8 mouse cellular contexts compared by ENCODE assay signal in the genomic region with DNA sequence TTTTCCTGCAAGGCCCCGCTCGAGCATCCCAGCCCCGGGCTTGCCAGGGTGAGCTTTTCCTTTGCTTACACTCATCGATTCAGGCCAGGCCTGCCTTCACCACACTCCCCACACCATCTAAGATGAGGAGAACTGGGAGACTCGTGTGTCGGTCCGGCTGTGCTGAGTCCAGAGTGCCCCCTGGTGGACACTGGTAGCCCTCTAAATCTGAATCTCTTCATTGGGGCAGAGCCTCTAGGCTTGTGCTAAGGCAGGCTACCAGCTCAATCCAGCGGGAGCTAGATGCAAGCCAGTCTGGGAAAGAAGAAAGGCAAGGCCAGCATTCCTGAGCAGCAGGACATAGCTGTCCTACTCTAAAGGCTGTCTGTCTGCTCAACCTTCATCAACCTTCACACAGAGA. TPM values are rescaled to one million over a fixed set of nuclear protein-coding genes. Genes with fewer than 3 reads are reported as not detected.
A peak's percentile ranks its signal among the peaks of the same experiment; 100 is the strongest.
DNase-seq lines count a peak whose midpoint lies in the region; ATAC-seq and TF ChIP-seq lines count a peak whose summit lies in the region.

No protein-coding gene starts in this region.

- peaks cover 28% of the 10 kb centered on the region for H3K36me3 ChIP-seq in ES-E14 (ENCODE audit: control insufficient read depth, insufficient read depth, low read length, poor library complexity, severe bottlenecking)
- H3K36me3 ChIP-seq in hindbrain, embryonic 12.5 days = peaks cover 39% of the 10 kb centered on the region

- no peak overlapping the region for H3K4me3 ChIP-seq in ES-E14 (ENCODE audit: insufficient read depth in 1 of 2, low read depth in 1 of 2, low read length in 2 of 2, poor library complexity in 1 of 2, severe bottlenecking in 1 of 2)
- H3K4me3 ChIP-seq in hindbrain, embryonic 12.5 days = no peak overlapping the region

- no peaks in the 10 kb centered on the region for H3K27me3 ChIP-seq in hindbrain, embryonic 12.5 days

- ATAC-seq in hindbrain, embryonic 12.5 days (ENCODE audit: low FRiP score) = peak; percentile 54; the same call in 1 of the 2 replicates

- WGBS in hindbrain, embryonic 12.5 days = 22% methylated on average over 8 of the region's 8 CpGs

- peak overlapping the region; percentile 67; the same call in 1 of the 2 replicates for H3K9ac ChIP-seq in ES-E14 (ENCODE audit: insufficient read depth, low read depth, low read length, poor library complexity, severe bottlenecking)
- H3K9ac ChIP-seq in hindbrain, embryonic 12.5 days = no peak overlapping the region

- H3K9me3 ChIP-seq in ES-E14 (ENCODE audit: control insufficient read depth, insufficient read depth, low read depth, low read length) = no peaks in the 10 kb centered on the region
- H3K9me3 ChIP-seq in hindbrain, embryonic 12.5 days (replicated peaks) = no peaks in the 10 kb centered on the region

- H3K27ac ChIP-seq in ES-E14 (ENCODE audit: insufficient read depth, low read depth, low read length, poor library complexity, severe bottlenecking) = no peak overlapping the region
- H3K27ac ChIP-seq in hindbrain, embryonic 12.5 days = no peak overlapping the region

- peaks cover 10 to 16% of the 10 kb centered on the region in 2 experiments; a peak in 3 of 4 replicates for H3K4me1 ChIP-seq in ES-E14 (ENCODE audit: control insufficient read depth in 2 of 2, insufficient read depth in 2 of 2, low read length in 2 of 2, poor library complexity in 1 of 2)
- 0 out of 2 replicates have a peak, but pooled peaks cover 3% of the 10 kb centered on the region for H3K4me1 ChIP-seq in hindbrain, embryonic 12.5 days

- in situ Hi-C loops in ES-E14 (cut with MboI; ENCODE audit: low sequenced_read_pairs in 2 of 2, unreplicated experiment in 2 of 2) = no loop called here

- H3K4me2 ChIP-seq in hindbrain, embryonic 12.5 days (replicated peaks) = no peak overlapping the region

- DNase-seq in ES-E14 (ENCODE audit: low read depth, low spot score) = peak; percentile 97
- DNase-seq in cerebellum, adult 11-12 months = peak; percentile 87
- DNase-seq in frontal cortex, adult 2 months (ENCODE audit: extremely low spot score in 1 of 2, low spot score in 1 of 2) = peak; percentile 77 to 94
- DNase-seq in layer of hippocampus, postnatal 25 days (ENCODE audit: extremely low spot score in 1 of 2, low spot score in 1 of 2) = peak; percentile 75 to 95
- DNase-seq in lung, postnatal 14 days = peak; percentile 95
- peak; percentile 94 for DNase-seq in retina, embryonic 14.5 days (ENCODE audit: low spot score)
- DNase-seq in thymus, postnatal 36 days = peak; percentile 82 to 85

TF ChIP-seq in ES-E14, 5 proteins besides CTCF, POLR2A, EP300 and RAD21:
- TF ChIP-seq ZC3H11A (IDR thresholded peaks at IDR 0.05; ENCODE audit: borderline replicate concordance, low read depth, low read length) (no peak), MAFK (IDR thresholded peaks at IDR 0.05; ENCODE audit: insufficient read depth, low read depth, low read length) (no peak), CHD2 (IDR thresholded peaks at IDR 0.05; ENCODE audit: low read depth, low read length) (no peak), ZNF384 (IDR thresholded peaks at IDR 0.05; ENCODE audit: low read depth, low read length) (no peak), HCFC1 (IDR thresholded peaks at IDR 0.05; ENCODE audit: borderline replicate concordance, insufficient read depth, low read length) (no peak)

RNA-seq across cellular contexts. Expression of a gene that starts 19.2 kb away (rescaled TPM):
- 4.5 and 5.4 TPM in 2 replicates for total RNA-seq in ES-E14 (2012; rRNA removed)
- polyA plus RNA-seq in frontal cortex, adult 2 months (2012; rRNA removed) = 11.5 and 12.1 TPM in 2 replicates
- 19.0 and 20.8 TPM in 2 replicates for polyA plus RNA-seq in hindbrain, embryonic 12.5 days (2016; fragmentation: Nextera tagmentation; extraction: Ambion mirVana)
- 10 to 100 TPM; 12.8 to 15.0 TPM for total RNA-seq in layer of hippocampus, postnatal 25 days (2021)

RNA-seq across cellular contexts. Expression of a gene that starts 19.8 kb away (rescaled TPM):
- total RNA-seq in ES-E14 (2012; rRNA removed) = 24.0 and 27.7 TPM in 2 replicates
- 34.9 and 35.9 TPM in 2 replicates for polyA plus RNA-seq in frontal cortex, adult 2 months (2012; rRNA removed)
- polyA plus RNA-seq in hindbrain, embryonic 12.5 days (2016; fragmentation: Nextera tagmentation; extraction: Ambion mirVana) = 21.5 and 22.5 TPM in 2 replicates
- 10 to 100 TPM; 35.1 to 37.9 TPM for total RNA-seq in layer of hippocampus, postnatal 25 days (2021)

RNA-seq across cellular contexts. Expression of a gene that starts 35.7 kb away (rescaled TPM):
- 0.67 and 1.2 TPM in 2 replicates for total RNA-seq in ES-E14 (2012; rRNA removed)
- polyA plus RNA-seq in frontal cortex, adult 2 months (2012; rRNA removed) = not detected in 2 replicates
- 0.53 and 1.5 TPM in 2 replicates for polyA plus RNA-seq in hindbrain, embryonic 12.5 days (2016; fragmentation: Nextera tagmentation; extraction: Ambion mirVana)
- not detected for total RNA-seq in layer of hippocampus, postnatal 25 days (2021)

RNA-seq across cellular contexts. Expression of a gene that starts 47.3 kb away (rescaled TPM):
- 87.5 and 134 TPM in 2 replicates for total RNA-seq in ES-E14 (2012; rRNA removed)
- polyA plus RNA-seq in frontal cortex, adult 2 months (2012; rRNA removed) = 37.8 and 45.8 TPM in 2 replicates
- 98.8 and 98.9 TPM in 2 replicates for polyA plus RNA-seq in hindbrain, embryonic 12.5 days (2016; fragmentation: Nextera tagmentation; extraction: Ambion mirVana)
- 10 to 100 TPM; 35.8 to 37.2 TPM for total RNA-seq in layer of hippocampus, postnatal 25 days (2021)

RNA-seq across cellular contexts. Expression of a gene that starts 49.6 kb away (rescaled TPM):
- 3.2 and 5.0 TPM in 2 replicates for total RNA-seq in ES-E14 (2012; rRNA removed)
- polyA plus RNA-seq in frontal cortex, adult 2 months (2012; rRNA removed) = 0.50 and 0.62 TPM in 2 replicates
- 0.26 and 0.46 TPM in 2 replicates for polyA plus RNA-seq in hindbrain, embryonic 12.5 days (2016; fragmentation: Nextera tagmentation; extraction: Ambion mirVana)
- 1 to 10 TPM in 1 of 2 experiments, under 1 TPM in 1; 0.86 to 1.8 TPM for total RNA-seq in layer of hippocampus, postnatal 25 days (2021)
